Mouse (Mus musculus): ENCODE measurements around the gene Nab2. TPM values are rescaled to one million over a fixed set of nuclear protein-coding genes. Genes with fewer than 3 reads are reported as not detected.
"Not testable (repeated sequence)": the region's sequence is repeated elsewhere in the genome, so short reads cannot be mapped to it uniquely, and the experiment has no call there.

The Nab2 gene
- total RNA-seq, 1 experiment from 2014 or later, result 19.0 TPM

DNA sequence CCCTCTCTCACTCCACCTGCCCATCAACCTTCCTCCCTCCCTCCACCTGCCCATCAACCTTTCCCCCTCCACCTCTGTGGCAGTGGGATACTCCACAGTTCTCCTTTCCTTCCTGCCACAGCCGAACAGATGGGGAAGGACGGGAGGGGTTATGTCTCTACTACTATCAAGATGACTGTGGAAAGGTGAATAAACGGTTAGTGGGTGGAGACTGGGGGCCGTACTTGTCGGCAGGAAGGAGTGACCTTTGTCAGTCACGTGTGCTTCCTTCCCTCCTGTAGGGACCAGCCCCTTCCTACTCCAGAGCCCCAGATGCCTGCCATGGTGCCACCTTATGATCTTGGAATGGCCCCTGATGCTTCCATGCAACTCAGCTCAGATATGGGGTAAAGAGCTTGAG is 10.3 kb downstream of the Nab2 start:
- no peak for ATAC-seq (ENCODE audit: extremely low read depth, insufficient number of reproducible peaks, low FRiP score, poor library complexity, severe bottlenecking)

DNA sequence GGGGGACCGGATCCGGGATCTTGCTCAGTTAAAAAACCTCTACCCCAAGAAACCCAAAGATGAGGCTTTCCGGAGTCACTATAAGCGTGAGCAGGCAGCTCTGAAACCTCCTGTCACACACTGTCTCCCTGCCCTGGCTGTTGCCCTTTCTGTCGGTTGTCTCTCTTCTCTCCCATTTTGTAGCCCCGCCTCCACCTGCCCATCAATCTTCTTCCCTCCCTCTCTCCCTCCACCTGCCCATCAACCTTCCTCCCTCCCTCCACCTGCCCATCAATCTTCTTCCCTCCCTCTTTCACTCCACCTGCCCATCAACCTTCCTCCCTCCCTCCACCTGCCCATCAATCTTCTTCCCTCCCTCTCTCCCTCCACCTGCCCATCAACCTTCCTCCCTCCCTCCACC is 10.8 kb downstream of the Nab2 start:
- ATAC-seq (ENCODE audit: extremely low read depth, insufficient number of reproducible peaks, low FRiP score, poor library complexity, severe bottlenecking), result not testable (repeated sequence)

DNA sequence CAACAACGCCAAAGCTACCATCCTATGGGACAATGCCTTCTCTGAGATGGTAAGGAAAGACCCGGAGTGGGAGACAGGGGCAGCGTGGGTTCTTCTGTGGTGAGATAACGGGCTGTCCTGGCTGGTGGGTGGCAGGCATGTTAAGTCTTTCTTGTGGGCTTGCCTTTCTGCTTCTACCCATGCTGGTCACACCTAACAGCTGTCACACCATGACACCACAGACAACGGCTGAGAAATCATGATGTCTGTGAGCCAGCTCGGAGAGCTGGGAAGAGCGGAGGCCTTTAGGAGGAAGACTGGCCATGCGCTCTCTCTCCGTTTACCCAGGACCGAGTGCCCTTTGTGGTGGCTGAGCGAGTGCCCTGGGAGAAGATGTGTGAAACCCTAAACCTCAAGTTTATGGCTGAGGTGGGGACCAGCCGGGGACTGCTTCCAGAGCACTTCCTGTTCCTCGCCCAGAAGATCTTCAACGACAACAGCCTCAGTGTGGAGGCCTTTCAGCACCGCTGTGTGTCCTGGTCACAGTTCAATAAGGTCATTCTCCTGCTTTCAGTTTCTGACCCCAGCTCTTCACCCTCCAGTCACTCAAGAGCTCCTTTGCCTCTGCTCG is 13.3 kb downstream of the Nab2 start:
- peak; percentile 8; the same call in 1 of the 2 replicates for ATAC-seq (ENCODE audit: extremely low read depth, insufficient number of reproducible peaks, low FRiP score, poor library complexity, severe bottlenecking)

DNA sequence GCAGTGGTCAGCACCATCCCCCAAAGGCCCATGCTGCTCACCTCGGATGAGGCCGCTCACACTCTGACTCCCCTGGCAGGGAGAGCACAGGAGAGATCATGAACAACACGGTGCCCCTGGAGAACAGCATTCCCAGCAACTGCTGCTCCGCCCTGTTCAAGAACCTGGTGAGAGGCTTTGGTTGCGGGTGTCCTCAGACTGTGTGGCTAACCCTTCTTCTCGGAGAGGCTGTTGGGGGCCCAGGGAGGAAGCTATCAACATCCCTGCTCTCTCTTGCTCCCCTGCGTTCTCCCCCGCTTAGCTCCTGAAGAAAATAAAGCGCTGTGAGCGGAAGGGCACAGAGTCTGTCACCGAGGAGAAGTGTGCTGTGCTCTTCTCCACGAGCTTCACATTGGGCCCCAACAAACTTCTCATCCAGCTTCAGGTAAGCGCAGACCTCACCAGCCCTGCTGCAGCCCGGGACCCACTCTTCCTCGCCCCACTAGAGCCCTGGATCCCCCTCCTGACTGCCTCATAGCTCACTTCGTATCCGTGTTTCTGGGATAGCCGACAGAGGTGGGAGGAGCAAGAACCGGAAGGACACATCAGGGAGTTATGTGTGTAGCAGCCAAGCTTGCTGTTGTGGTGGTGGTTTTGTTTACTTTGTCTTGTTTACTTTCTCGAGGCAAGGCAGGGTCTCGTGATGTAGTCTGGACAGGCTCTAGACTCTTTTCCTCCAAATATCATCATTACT is 15.3 kb downstream of the Nab2 start:
- ATAC-seq (ENCODE audit: extremely low read depth, insufficient number of reproducible peaks, low FRiP score, poor library complexity, severe bottlenecking), result no peak

DNA sequence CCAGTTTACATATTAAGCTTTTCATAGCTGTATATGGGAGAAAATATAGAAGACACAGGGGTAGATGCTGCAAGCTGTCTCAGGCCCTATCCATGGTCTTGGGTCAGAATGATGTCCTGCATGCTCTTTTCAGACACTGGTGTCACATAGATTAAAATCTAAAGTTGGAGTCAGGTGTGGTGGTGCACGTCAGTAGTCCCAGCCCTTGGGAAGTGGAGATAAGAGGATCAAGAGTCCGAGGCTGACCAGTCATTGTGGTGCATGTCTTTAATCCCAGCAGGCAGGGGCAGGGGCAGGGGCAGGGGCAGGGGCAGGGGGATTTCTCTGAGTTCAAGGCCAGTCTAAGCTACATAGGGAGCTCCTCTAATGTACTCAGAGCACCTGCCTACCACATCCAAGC is 22.6 kb downstream of the Nab2 start:
- no peak for ATAC-seq (ENCODE audit: extremely low read depth, insufficient number of reproducible peaks, low FRiP score, poor library complexity, severe bottlenecking)

DNA sequence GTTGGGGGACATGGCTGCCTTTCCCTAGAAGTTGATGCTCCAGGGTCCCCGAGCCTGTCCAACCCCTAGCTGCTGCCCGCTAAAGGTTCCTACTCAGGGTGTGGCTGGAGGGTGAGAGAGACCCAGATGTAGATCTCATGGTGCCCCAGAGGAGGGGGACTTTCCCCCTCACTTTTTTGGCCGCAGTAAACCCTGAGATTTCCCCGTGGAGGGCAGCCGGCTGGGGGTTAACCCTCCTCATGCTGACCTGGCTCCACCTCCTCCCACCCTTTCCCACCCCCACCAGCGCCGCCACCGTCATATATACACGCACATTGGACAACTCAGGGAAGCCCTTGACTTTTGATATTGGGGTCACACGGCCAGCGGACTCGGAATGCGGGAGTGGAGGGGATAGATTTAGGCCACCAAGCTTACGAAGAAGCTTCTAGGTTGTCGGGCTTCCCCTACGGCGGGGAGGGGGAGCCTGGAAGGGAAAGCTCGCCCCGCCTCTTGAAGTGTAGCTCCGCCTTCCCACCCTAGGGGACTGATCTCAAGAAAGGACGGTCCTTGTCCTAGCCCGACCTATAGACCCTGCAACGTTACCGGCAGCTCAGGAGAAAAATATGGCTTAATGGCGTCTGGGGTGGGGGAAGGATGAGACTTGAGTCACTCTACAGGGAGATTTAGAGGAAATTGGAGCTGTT is 24.7 kb downstream of the Nab2 start:
- peak; percentile 60 for ATAC-seq (ENCODE audit: extremely low read depth, insufficient number of reproducible peaks, low FRiP score, poor library complexity, severe bottlenecking)

DNA sequence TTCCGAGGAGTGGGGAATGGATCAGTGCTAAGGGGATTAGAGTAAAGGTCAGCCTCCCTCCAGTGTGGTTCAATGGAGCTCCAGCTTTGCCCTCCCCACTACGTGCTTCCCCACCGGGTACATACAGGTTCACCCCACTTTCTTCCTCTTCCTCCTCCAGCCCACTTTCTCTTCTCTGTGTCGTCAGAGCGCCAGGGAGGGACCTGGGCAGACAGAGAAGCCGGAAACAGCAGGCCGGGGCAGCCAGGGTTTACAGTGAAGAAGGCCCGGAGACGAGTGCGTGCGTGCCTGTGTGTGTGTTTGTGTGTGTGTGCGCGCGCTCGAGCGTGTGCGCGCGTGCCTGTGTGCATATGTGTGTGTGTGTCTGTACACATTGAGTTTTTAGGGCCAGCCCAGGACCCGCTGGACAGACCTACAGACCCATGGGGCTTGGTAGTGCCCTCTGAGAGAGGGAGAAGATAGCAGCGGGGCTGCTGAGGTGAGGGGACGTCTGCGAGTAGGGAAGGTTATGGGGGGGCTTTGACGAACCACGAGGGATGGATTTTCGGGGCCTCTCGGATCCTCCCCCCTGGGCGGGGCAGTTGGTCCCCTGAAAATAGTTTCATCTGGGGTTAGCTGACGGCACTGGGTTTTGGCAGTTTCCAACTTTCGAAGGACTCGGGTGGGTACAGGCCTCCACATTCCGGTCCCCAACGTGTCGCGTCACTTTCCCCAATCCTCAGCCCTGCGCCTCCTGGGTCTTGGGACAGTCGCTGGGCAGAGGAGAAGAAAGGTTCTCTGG is 25.4 kb downstream of the Nab2 start, which contains the start of gene Stat6:
Stat6 (plus strand) TSS at position 215 of the 781 bp plus-strand sequence.
- peak; percentile 83 for ATAC-seq (ENCODE audit: extremely low read depth, insufficient number of reproducible peaks, low FRiP score, poor library complexity, severe bottlenecking)

DNA sequence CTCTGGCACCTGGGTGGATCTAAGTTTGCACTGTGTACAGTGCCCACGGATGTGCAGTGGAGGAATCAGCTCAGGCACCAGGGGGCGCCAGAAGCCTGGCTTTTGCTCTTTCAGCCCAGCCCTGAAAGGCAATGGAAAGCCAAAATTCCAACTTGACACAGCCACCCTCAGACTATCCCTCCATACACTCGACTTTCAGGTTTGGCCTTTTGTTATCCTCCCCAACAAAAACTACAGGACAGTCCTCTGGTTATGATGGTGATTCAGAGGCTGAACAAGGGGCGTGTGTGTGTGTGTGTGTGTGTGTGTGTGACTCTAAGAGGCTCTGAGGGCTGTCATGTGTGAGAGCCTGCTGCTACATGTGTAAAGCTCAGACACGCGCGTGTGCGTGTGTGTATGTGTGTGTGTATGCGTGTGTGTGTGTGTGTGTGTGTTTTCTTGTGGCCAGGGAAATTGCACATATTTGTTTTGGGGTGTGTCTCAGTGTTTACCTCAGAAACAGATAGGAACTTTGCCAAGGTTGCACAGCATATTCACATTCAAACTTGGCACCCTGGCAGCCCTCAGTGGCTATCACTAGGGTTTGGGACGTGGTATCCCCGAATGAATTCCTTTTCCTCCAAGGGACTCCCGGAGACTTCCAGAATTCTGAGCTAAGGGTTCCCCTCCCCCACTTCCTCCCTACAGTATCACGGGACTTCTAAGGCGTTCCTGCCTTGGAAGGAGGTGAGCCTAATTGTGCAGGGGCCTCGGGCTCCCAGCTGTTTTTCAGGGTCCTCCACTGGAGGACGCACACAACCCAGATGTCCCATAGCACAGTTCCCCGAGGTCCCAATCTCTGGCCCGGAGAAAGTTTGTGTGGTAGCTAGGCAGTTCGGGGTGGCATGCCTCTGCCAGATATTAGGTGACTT is 26.3 kb downstream of the Nab2 start:
- ATAC-seq (ENCODE audit: extremely low read depth, insufficient number of reproducible peaks, low FRiP score, poor library complexity, severe bottlenecking), result peak; percentile 43

DNA sequence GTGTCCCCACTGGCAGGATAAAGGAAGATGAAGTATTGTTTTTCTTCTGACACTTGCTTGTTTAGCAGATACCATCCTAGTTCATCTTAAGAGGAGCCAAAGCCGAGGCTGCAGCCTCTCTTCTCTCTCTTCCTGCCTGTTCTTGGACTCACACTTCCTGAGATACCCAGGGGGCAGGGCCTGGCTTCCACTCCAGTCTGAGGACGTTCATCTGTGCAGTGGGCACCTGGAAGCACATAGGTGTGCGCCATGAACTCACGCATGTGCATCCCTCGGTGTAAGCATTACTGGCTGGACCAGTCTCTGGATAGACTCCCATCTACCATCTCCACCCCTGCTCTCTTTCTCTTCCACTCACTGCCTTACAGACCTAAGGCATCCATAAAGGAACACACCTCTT is 27.9 kb downstream of the Nab2 start:
- ATAC-seq (ENCODE audit: extremely low read depth, insufficient number of reproducible peaks, low FRiP score, poor library complexity, severe bottlenecking), result no peak

DNA sequence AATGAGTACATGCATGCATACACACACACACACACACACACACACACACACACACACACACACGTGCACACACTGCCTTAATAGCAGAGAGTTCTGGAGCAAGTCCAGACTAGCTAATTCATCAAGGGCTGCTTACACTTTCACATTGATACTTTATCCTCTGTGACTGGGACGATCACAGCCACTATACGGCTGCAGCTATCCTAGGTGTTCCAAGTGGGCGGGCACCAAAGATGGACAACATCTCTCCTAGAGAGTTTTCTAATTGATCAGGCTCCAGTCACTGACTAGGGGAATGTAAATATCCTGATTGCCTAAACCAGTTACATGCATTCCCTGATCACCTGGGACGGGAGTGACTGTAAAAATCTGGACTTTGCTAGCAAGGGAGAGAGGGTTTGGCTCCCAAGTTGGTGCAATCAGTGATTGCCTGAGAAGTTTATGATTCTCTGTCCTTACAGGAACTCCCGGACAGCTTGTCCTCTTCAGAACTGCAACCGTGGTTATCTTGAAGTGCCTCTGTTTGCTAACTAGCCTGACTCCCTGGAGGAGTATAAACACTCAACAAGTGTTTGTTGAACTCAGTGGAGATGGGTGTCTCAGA is 35.6 kb downstream of the Nab2 start:
- no peak for ATAC-seq (ENCODE audit: extremely low read depth, insufficient number of reproducible peaks, low FRiP score, poor library complexity, severe bottlenecking)

DNA sequence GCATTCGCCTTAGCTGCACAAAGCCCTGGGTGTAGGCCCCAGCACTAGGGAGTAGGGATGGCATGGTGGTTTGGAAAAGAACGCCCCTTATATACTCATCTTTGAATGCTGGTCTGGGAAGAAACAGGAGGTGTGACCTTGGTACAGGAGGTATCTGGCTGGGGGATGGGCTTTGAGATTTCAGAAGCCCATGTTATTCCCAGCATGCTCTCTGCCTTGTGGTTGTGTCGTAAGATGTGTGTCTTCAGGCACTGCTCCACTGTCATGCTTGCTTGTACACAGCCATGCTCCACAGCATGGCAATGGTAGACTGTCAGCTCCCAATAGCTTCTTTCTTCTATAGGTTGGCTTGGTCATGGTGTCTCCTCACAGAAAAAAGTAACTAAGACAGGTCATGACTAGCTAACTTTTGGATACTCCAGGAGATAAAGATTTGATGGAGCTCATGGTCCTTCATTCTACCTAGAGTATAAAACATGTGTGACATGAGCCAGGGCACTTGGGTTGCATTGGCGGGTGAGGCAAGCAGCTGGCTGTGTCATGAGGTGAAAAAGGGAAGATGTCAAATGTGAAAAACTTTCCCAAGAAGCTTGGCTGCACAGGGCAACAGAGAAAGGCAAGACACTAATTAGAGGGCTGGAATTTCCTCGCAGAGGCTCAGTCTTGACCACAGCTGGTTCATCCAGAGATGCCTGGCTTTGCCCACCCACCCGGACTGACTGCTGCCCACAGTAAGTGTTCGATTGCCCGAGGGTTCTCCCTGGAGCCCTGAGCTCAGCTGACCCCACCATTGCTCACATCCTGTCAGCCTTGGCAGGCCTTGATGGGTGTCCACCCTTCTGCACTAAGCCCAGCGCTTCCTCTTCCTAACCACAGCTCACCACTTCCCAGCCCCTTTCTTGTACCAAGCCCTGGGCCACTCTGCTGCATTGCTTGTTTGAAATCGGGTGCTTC is 36.8 kb downstream of the Nab2 start:
- ATAC-seq (ENCODE audit: extremely low read depth, insufficient number of reproducible peaks, low FRiP score, poor library complexity, severe bottlenecking), result peak; percentile 71; the same call in 1 of the 2 replicates

DNA sequence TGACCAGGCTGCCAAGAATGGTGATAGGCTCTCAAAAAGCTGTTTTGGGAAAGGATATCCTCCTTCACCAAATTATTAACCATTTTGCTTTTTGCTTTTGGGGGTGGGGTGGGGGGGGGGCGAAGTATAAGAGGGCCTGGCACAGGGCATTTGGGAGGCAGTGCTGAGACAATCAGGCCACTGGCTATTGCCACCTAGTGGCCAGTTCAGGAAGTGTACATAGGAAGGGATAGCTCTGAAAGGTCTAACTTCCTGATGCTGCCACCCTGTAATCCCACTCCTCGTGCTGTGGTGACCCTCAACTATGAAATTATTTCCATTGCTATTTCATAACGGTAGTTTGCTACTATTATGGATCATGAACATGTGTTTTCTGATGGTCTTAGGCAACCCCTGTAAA is 41.9 kb downstream of the Nab2 start:
- peak; percentile 39; the same call in 1 of the 2 replicates for ATAC-seq (ENCODE audit: extremely low read depth, insufficient number of reproducible peaks, low FRiP score, poor library complexity, severe bottlenecking)

DNA sequence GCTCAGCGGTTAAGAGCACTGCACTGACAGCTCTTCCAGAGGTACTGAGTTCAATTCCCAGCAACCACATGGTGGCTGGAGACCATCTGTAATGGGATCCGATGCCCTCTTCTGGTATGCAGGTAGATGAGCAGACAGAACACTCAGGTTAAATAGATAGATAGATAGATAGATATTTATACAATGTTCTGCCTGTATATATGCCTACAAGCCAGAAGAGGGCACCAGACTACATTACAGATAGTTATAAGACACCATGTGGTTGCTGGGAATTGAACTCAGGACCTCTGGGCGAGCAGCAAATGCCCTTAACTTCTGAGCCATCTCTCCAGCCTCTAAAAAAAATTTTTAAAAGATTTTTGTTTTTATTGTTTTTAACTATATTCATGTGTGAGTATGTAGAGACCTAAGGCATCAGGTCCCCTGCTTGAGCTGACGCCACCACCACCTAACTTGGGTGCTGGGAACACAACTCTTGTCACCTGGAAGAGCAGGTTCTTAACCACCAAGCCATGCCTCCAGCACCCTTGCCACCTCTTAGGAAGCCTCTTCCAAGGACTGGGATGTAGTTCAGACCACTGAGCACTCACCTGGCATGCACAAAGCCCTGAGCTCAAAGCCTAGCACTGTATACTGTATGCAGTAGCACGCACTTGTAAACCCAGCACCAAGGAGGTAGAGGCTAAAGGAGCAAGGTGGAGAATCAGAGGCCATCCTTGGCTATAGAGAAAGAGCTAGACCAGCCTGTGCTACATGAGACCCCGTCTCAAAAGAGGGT is 44.7 kb downstream of the Nab2 start:
- ATAC-seq (ENCODE audit: extremely low read depth, insufficient number of reproducible peaks, low FRiP score, poor library complexity, severe bottlenecking), result no peak

DNA sequence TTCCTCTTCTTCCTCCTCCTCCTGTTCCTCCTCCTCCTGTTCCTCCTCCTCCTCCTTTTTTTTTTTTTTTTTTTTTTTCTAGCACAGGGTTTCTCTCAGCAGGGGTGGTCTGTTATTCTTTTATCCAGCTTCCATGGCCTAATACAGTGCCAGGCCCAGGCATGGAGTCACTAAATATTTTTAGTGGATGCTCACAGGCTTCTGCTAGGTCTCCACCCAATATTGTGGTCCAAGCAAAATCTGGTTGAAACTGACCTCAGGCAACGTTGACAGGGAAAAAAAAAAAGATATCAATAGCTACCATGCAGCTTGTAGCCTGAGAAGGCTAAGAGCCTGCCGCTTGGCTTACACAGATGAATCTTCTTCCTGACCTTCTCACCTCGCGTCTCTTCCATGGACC is 45.7 kb downstream of the Nab2 start:
- no peak for ATAC-seq (ENCODE audit: extremely low read depth, insufficient number of reproducible peaks, low FRiP score, poor library complexity, severe bottlenecking)

DNA sequence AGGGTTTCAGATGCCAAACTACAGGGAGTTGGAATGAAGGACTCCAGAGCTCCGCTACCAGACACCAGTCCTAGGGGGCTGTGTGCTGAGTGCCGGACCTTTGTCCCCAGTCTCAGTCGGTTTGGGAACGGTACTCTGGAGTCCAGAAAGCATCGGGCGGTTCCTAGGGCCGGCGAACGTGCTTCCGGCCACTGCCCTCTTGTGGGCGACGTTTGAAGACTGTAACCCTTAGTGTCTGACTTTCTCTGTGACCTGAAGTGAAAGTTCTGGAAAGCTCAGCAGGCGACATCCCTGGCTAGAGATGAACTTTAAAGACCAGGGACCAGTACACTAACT is 46.3 kb downstream of the Nab2 start:
- peak; percentile 42 for ATAC-seq (ENCODE audit: extremely low read depth, insufficient number of reproducible peaks, low FRiP score, poor library complexity, severe bottlenecking)
